Mouse (Mus musculus) embryonic facial prominence, embryonic 10.5 days (tissue): ENCODE data around the gene Cel. TPM values are rescaled to one million over a fixed set of nuclear protein-coding genes. Genes with fewer than 3 reads are reported as not detected.
A peak's percentile ranks its signal among the peaks of the same experiment; 100 is the strongest.

Experiments used
- DNase-seq: peaks from one replicate; pipeline ENCODE4 v3.0.0-alpha.2; 2017; ENCODE audit warnings: low spot score
- H3K27ac ChIP-seq: fragments of 300-500 bp; sonication (generic); replicated peaks from 2 replicates; pipeline ENCODE4 v1.5.1; 2016; ENCODE audit warnings: mild to moderate bottlenecking
- H3K27me3 ChIP-seq: fragments of 300-500 bp; sonication (generic); replicated peaks from 2 replicates; pipeline ENCODE4 v1.6.1; 2016; ENCODE audit warnings: low read depth, mild to moderate bottlenecking; ENCODE audit not compliant: poor library complexity, severe bottlenecking
- H3K36me3 ChIP-seq: fragments of 300-500 bp; sonication (generic); replicated peaks from 2 replicates; pipeline ENCODE4 v1.6.1; 2016; ENCODE audit warnings: mild to moderate bottlenecking, moderate library complexity
- H3K4me1 ChIP-seq: fragments of 300-500 bp; sonication (generic); 2 replicates; pipeline ENCODE4 v1.6.1; 2016
- H3K4me3 ChIP-seq: fragments of 300-500 bp; sonication (generic); 2 replicates; pipeline ENCODE4 v1.5.1; 2016; ENCODE audit warnings: mild to moderate bottlenecking, moderate library complexity
- H3K9me3 ChIP-seq: fragments of 300-500 bp; sonication (generic); 2 replicates; pipeline ENCODE4 v1.6.1; 2016; ENCODE audit warnings: mild to moderate bottlenecking
- WGBS: fragments of 180-500 bp; shearing (Covaris S2); methylation state at CpG from one replicate; pipeline ENCODE4 v1.1.7; 2016; 5-methylcytosine and 5-hydroxymethylcytosine counted together
- polyA plus RNA-seq: library from polyadenylated mRNA; unstranded; fragments of >200 nt; fragmentation: Nextera tagmentation; extraction: Ambion mirVana; gene quantifications from 2 replicates; pipeline ENCODE4 v1.2.1, GENCODE M21; 2016

Cel gene
- polyA plus RNA-seq, 1 experiment from 2014 or later, result not detected

DNA sequence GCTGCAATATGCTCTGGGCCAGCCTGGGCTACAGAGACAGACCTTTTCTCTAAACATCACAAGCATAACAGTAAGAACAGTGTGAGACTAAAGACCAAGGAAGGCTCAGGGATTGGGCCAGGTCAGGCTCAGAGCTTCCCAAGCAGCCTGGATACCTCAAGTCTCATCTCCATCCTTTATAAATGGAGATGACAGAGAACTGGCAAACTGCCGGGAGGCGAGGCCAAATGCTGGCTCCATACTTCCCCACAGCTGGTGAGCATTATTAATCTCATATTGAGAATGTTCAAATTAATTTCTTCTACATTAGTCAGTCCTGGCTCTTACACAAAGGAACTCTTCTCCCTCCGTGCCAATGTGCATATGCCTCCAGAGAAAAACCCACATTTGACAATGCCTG is 13.6 kb upstream of the Cel start:
- H3K4me3 ChIP-seq, result no peak overlapping the region
- DNase-seq, result no peak
- H3K27me3 ChIP-seq, result no peaks in the 10 kb centered on the region
- 89% methylated on average over 3 of the region's 3 CpGs for whole genome bisulfite sequencing
- peaks cover 8% of the 10 kb centered on the region; the same call in 1 of the 2 replicates for H3K4me1 ChIP-seq
- H3K27ac ChIP-seq, result no peak overlapping the region
- H3K9me3 ChIP-seq, result no peaks in the 10 kb centered on the region
- peaks cover 94% of the 10 kb centered on the region for H3K36me3 ChIP-seq

GRCm38 (mm10) chr2:28575341-28575740 is 12.1 kb upstream of the Cel start:
- peaks cover 100% of the 10 kb centered on the region for H3K36me3 ChIP-seq
- H3K4me3 ChIP-seq, result no peak overlapping the region
- H3K27me3 ChIP-seq, result no peaks in the 10 kb centered on the region
- H3K4me1 ChIP-seq, result peaks cover under 1% of the 10 kb centered on the region; the same call in 1 of the 2 replicates
- DNase-seq, result no peak
- H3K27ac ChIP-seq, result no peak overlapping the region
- no peaks in the 10 kb centered on the region for H3K9me3 ChIP-seq
- WGBS, result 80% methylated on average over 4 of the region's 4 CpGs

GRCm38 (mm10) chr2:28569903-28570302 is 6.7 kb upstream of the Cel start:
- H3K4me1 ChIP-seq, result peaks cover 7% of the 10 kb centered on the region; the same call in 1 of the 2 replicates
- no peak overlapping the region for H3K4me3 ChIP-seq
- no peaks in the 10 kb centered on the region for H3K9me3 ChIP-seq
- DNase-seq, result peak; percentile 30
- no peak overlapping the region; the same call in 1 of the 2 replicates for H3K27ac ChIP-seq
- WGBS, result 59% methylated on average over 3 of the region's 3 CpGs
- peaks cover 100% of the 10 kb centered on the region for H3K36me3 ChIP-seq
- H3K27me3 ChIP-seq, result no peaks in the 10 kb centered on the region

GRCm38 (mm10) chr2:28566545-28566944 is 3.3 kb upstream of the Cel start:
- DNase-seq, result no peak
- Histone ChIP-seq H3K27me3 (no peaks in the 10 kb centered on the region), H3K4me3 (no peak overlapping the region), H3K4me1 (peaks cover 7% of the 10 kb centered on the region; the same call in 1 of the 2 replicates), H3K9me3 (no peaks in the 10 kb centered on the region), H3K36me3 (peaks cover 71% of the 10 kb centered on the region), H3K27ac (no peak overlapping the region)
- WGBS, result 37% methylated on average over 5 of the region's 5 CpGs

- 92% methylated on average over 4 of the region's 4 CpGs for WGBS
- Histone ChIP-seq H3K36me3 (peaks cover 49% of the 10 kb centered on the region), H3K27me3 (no peaks in the 10 kb centered on the region), H3K4me1 (no peaks in the 10 kb centered on the region), H3K4me3 (no peak overlapping the region), H3K27ac (no peak overlapping the region), H3K9me3 (no peaks in the 10 kb centered on the region)
- DNase-seq, result no peak
Observed at GRCm38 (mm10) chr2:28564380-28564779, 1.2 kb upstream of the Cel start.

DNA sequence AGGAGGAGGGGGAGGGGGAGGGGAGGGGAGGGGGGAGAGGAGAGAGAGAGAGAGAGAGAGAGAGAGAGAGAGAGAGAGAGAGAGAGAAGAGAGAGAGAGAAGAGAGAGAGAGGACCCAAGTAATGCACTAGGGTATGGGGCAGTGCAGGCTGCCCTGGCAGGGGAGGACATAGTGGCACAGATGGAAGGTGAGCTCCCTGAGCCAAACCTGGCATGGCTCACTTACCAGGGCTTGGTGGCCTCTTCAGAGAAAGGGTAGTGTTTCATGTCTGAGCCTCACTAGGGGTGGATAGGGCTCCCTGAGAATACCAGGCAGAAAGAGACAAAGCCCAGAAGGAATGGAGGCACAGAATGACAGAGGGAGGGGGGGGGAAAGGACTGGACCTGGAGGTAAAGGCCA is 627 bp upstream of the Cel start:
- Histone ChIP-seq H3K4me3 (no peak overlapping the region), H3K27ac (no peak overlapping the region), H3K9me3 (no peaks in the 10 kb centered on the region), H3K4me1 (no peaks in the 10 kb centered on the region), H3K36me3 (peaks cover 43% of the 10 kb centered on the region), H3K27me3 (no peaks in the 10 kb centered on the region)
- DNase-seq, result no peak

- H3K9me3 ChIP-seq, result no peaks in the 10 kb centered on the region
- no peaks in the 10 kb centered on the region for H3K27me3 ChIP-seq
- H3K27ac ChIP-seq, result no peak overlapping the region
- no peak overlapping the region for H3K4me3 ChIP-seq
- 89% methylated on average over 5 of the region's 5 CpGs for WGBS
- no peaks in the 10 kb centered on the region for H3K4me1 ChIP-seq
- DNase-seq, result no peak
- H3K36me3 ChIP-seq, result peaks cover 30% of the 10 kb centered on the region
Observed at GRCm38 (mm10) chr2:28557452-28557851, 5.8 kb downstream of the Cel start.

- Histone ChIP-seq H3K4me1 (peaks cover 5% of the 10 kb centered on the region; the same call in 1 of the 2 replicates), H3K27me3 (no peaks in the 10 kb centered on the region), H3K27ac (no peak overlapping the region), H3K9me3 (no peaks in the 10 kb centered on the region), H3K36me3 (peaks cover 81% of the 10 kb centered on the region), H3K4me3 (no peak overlapping the region)
- DNase-seq, result no peak
- 93% methylated on average over 5 of the region's 5 CpGs for WGBS
Observed at GRCm38 (mm10) chr2:28552301-28552700, 10.9 kb downstream of the Cel start.

DNA sequence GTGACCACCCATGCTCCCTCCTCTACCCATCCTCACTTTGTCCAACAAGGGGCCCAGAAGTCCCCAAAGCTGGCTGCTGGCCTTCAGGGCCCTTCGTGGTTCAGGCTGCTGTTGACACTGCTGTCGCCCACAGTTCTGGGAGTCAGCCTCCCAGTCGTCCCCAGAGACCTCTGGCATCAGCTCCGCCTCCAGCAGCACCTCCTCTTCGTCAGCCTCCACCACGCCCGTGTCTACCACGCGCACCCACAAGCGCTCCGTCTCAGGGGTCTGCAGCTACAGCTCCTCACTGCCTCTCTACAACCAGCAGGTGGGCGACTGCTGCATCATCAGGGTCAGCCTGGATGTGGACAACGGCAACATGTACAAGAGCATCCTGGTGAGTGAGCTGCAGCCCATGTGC is 14.0 kb downstream of the Cel start:
- 93% methylated on average over 13 of the region's 13 CpGs for WGBS
- Histone ChIP-seq H3K9me3 (no peaks in the 10 kb centered on the region), H3K36me3 (peaks cover 100% of the 10 kb centered on the region), H3K27me3 (no peaks in the 10 kb centered on the region), H3K4me3 (no peak overlapping the region), H3K4me1 (peaks cover 6% of the 10 kb centered on the region; the same call in 1 of the 2 replicates), H3K27ac (no peak overlapping the region)
- no peak for DNase-seq

DNA sequence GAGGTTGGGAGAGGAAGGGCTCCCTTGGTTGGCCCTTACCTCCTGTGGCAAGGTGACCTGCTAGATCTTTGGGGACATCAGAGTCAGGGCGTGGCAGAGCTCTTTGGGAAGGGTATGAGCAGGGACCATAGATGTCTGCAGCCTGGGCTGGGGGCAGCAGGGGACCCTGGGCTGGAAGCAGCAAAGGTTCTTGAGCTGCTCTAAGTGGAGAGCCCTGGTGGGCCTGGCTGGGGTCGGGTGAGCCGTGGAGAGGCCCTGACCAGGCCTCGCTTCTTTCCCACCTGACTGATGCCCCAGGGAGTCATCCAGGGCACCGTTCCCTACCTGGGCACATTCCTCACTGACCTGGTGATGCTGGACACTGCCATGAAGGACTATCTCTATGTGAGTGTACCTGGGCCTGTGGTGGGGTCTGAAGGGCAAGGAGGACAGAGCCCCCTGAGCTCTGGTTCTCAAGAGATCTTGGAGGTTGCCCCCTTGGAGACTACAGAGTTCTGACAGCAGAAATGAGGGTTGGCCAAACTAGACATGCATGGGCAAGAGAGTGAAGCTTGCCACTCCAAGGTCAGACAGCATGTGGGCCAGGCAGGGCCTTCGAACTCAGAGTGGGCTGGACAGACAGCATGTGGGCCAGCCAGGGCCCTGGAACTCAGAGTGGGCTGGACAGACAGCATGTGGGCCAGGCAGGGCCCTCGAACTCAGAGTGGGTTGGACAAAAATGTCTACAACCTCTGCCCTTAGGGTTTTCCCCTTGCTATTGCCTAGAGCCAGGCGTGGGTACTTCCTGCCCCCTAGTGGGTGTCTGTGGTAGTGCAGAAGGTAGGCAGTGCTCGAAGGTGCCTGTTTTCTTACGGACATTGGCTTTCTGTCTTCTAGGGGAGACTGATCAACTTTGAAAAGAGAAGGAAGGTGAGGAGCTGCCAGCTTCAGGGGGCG is 15.7 kb downstream of the Cel start:
- peaks cover 100% of the 10 kb centered on the region for H3K36me3 ChIP-seq
- no peaks in the 10 kb centered on the region for H3K27me3 ChIP-seq
- 51% methylated on average over 11 of the region's 11 CpGs for WGBS
- no peak overlapping the region; the same call in 1 of the 2 replicates for H3K27ac ChIP-seq
- H3K4me1 ChIP-seq, result peaks cover 6% of the 10 kb centered on the region; the same call in 1 of the 2 replicates
- peak; percentile 85 for DNase-seq
- no peaks in the 10 kb centered on the region for H3K9me3 ChIP-seq
- H3K4me3 ChIP-seq, result no peak overlapping the region

DNA sequence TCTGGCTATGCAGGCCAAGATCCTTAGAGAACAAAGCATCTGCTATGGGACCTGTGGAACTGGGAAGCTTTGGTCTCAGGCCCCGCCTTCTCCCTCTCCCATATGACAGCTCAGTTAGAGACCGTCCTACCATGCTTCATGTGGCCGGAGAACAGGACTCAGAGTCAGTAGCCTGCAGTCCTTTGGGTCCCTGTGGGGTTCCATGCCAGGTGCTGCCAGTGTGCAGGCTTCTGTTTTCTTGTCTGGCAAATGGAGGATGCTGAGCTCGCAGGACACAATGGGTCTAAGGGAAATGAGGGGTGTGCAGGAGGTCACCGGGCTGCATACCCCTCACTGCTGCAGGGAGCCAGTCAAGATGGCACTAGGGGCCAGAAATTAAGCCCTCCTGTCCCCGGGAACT is 16.6 kb downstream of the Cel start:
- Histone ChIP-seq H3K9me3 (no peaks in the 10 kb centered on the region), H3K36me3 (peaks cover 100% of the 10 kb centered on the region), H3K27me3 (no peaks in the 10 kb centered on the region), H3K4me3 (no peak overlapping the region), H3K4me1 (peaks cover 6% of the 10 kb centered on the region; the same call in 1 of the 2 replicates), H3K27ac (no peak overlapping the region)
- no peak for DNase-seq
- 80% methylated on average over 6 of the region's 6 CpGs for WGBS

DNA sequence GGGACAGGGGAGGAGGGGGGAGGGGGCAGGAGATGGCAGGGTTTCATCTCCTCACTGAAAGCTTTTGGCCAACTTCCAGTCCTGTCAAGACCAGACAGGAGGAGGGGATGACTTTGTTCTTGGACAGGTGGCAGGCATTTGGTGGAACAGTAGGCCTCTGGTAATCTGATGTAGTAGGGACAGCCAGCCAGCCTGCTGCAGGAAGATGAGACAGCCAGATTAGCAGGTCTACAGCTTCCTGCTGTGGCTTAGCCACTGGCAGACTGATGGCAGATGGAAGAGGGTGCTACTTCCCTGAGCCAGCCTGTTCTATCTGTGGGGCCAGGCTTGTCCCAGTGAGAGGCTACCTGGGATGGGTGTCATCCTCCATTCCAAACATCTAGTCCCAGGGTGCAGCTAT is 17.2 kb downstream of the Cel start:
- no peaks in the 10 kb centered on the region for H3K27me3 ChIP-seq
- H3K4me1 ChIP-seq, result peaks cover 6% of the 10 kb centered on the region; the same call in 1 of the 2 replicates
- no peak overlapping the region for H3K4me3 ChIP-seq
- peaks cover 98% of the 10 kb centered on the region for H3K36me3 ChIP-seq
- no peaks in the 10 kb centered on the region for H3K9me3 ChIP-seq
- DNase-seq, result no peak
- no peak overlapping the region for H3K27ac ChIP-seq

DNA sequence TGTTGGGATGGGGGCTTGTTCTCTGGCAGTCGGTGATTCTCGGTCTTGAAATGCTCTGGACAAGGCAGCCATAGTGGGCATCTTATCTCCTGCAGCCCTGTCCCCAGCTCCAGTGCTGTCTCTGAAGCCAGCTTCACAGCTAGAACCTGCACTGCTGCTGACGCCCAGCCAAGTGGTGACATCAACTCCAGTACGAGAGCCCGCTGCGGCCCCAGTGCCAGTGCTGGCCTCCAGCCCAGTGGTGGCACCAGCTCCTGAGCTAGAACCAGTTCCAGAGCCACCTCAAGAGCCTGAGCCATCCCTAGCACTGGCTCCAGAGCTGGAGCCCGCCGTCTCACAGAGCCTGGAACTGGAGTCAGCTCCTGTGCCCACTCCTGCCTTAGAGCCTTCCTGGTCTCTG is 19.3 kb downstream of the Cel start:
- Histone ChIP-seq H3K4me3 (no peak overlapping the region), H3K27me3 (no peaks in the 10 kb centered on the region), H3K36me3 (peaks cover 92% of the 10 kb centered on the region), H3K9me3 (no peaks in the 10 kb centered on the region), H3K27ac (no peak overlapping the region), H3K4me1 (peaks cover 25% of the 10 kb centered on the region)
- DNase-seq, result no peak
- 93% methylated on average over 8 of the region's 8 CpGs for WGBS
